ENCODE assay signal across 13 mouse cellular contexts in genomic region chr1:21967139-21967538, GRCm38 (mm10). TPM values are rescaled to one million over a fixed set of nuclear protein-coding genes. Genes with fewer than 3 reads are reported as not detected.
DNase-seq lines count a peak whose midpoint lies in the region; ATAC-seq and TF ChIP-seq lines count a peak whose summit lies in the region.
"Had no signal": no experiment of that assay in that cellular context is flagged by ENCODE, and none has a peak within 500 bp of the region (broad histone marks: within the 10 kb centered on the region; RNA-seq: fewer than 3 reads in every experiment).

No protein-coding gene starts in this region.

- DNase-seq in heart, adult 2 months, result no peak
- no peak for DNase-seq in heart, postnatal 10 days
- DNase-seq in lung, embryonic 14.5 days, result peak; percentile 76
- DNase-seq in lung, postnatal 10 days, result no peak
- DNase-seq in CH12.LX (ENCODE audit: extremely low read depth), result peak; percentile 12
- DNase-seq in naive thymus-derived CD4-positive, alpha-beta T cell, adult 2 months (ENCODE audit: low read depth), result peak; percentile 29
- DNase-seq in ovary, postnatal 10 days (ENCODE audit: low spot score), result no peak
- DNase-seq: adrenal gland, adult 8-10 months; kidney, postnatal 10 days; right cerebral cortex, postnatal 14 days; thymus, adult 2 months had no signal

- no peak overlapping the region for H3K27ac ChIP-seq in heart, adult 2 months
- no peak overlapping the region for H3K27ac ChIP-seq in lung, embryonic 14.5 days (ENCODE audit: low read depth)
- H3K27ac ChIP-seq in CH12.LX (ENCODE audit: insufficient read depth, low read depth), result no peak overlapping the region

- no peaks in the 10 kb centered on the region for H3K4me1 ChIP-seq in heart, adult 2 months (ENCODE audit: control insufficient read depth, insufficient read depth, low read length)
- H3K4me1 ChIP-seq in lung, embryonic 14.5 days (ENCODE audit: insufficient read depth), result no peaks in the 10 kb centered on the region
- peaks cover 0 to 24% of the 10 kb centered on the region in 2 experiments; a peak in 2 of 4 replicates for H3K4me1 ChIP-seq in CH12.LX (ENCODE audit: control insufficient read depth in 1 of 2, insufficient read depth in 2 of 2)

- no peak for ATAC-seq in lung, embryonic 14.5 days (ENCODE audit: insufficient read depth)
- ATAC-seq: inflammation-experienced regulatory T-cells, adult 6 months had no signal

- no peaks in the 10 kb centered on the region for H3K79me2 ChIP-seq in heart, adult 2 months (replicated peaks; ENCODE audit: control insufficient read depth, insufficient read depth, low read length)
- no peaks in the 10 kb centered on the region for H3K79me2 ChIP-seq in CH12.LX (replicated peaks; ENCODE audit: control insufficient read depth, extremely low read depth, insufficient read depth, poor library complexity, severe bottlenecking)

- in situ Hi-C loops in CH12.LX (cut with MboI; ENCODE audit: low pct_ligation_motif_present, low pct_unique_long_range_greater_than_20kb, low sequenced_read_pairs), result loop anchor here (25.0 kb wide), 2 partner anchors 295 to 355 kb away; no protein-coding TSS in a partner anchor

- dilution Hi-C loops in CH12.LX (cut with MboI; ENCODE audit: extremely low pct_ligation_motif_present, extremely low pct_unique_long_range_greater_than_20kb, low sequenced_read_pairs), result no loop called here

- no peaks in the 10 kb centered on the region for H3K36me3 ChIP-seq in heart, adult 2 months (ENCODE audit: control insufficient read depth, insufficient read depth, low read length)
- no peaks in the 10 kb centered on the region for H3K36me3 ChIP-seq in lung, embryonic 14.5 days (ENCODE audit: insufficient read depth)
- H3K36me3 ChIP-seq in CH12.LX (replicated peaks in 1 of 2; ENCODE audit: control insufficient read depth in 1 of 2, insufficient read depth in 1 of 2, low read length in 1 of 2), result no peaks in the 10 kb centered on the region
- H3K36me3 ChIP-seq: G1E had no signal

- H3K27me3 ChIP-seq in heart, adult 2 months (ENCODE audit: control insufficient read depth, insufficient read depth, low read length), result peaks cover under 1% of the 10 kb centered on the region; the same call in 1 of the 2 replicates
- H3K27me3 ChIP-seq in lung, embryonic 14.5 days (ENCODE audit: insufficient read depth, low read length), result no peaks in the 10 kb centered on the region
- no peaks in the 10 kb centered on the region for H3K27me3 ChIP-seq in CH12.LX (replicated peaks)

- no peak overlapping the region for H3K9ac ChIP-seq in heart, adult 2 months (ENCODE audit: low read depth, low read length)
- H3K9ac ChIP-seq in lung, embryonic 14.5 days, result no peak overlapping the region
- H3K9ac ChIP-seq in CH12.LX (ENCODE audit: insufficient read depth, low read depth), result no peak overlapping the region

- no peak overlapping the region for H3K4me2 ChIP-seq in lung, embryonic 14.5 days
- no peak overlapping the region for H3K4me2 ChIP-seq in CH12.LX (ENCODE audit: insufficient read depth, low read depth, poor library complexity, severe bottlenecking)

- no peak for TF ChIP-seq POLR2A in heart, adult 2 months (IDR thresholded peaks at IDR 0.05; ENCODE audit: insufficient read depth, low read depth, low read length)
- no peak for TF ChIP-seq POLR2A in CH12.LX (IDR thresholded peaks at IDR 0.05; ENCODE audit: low read depth, low read length)

- H3K4me3 ChIP-seq in heart, adult 2 months, result no peak overlapping the region
- no peak overlapping the region for H3K4me3 ChIP-seq in lung, embryonic 14.5 days (ENCODE audit: low read depth, low read length)
- H3K4me3 ChIP-seq in CH12.LX (replicated peaks in 1 of 3; ENCODE audit: low read depth in 2 of 3, low read length in 2 of 3, poor library complexity in 1 of 3), result no peak overlapping the region

- TF ChIP-seq CTCF in heart, adult 2 months (IDR thresholded peaks at IDR 0.05), result peak; percentile 64
- peak; percentile 45; the same call in 1 of the 2 replicates for TF ChIP-seq CTCF in lung, embryonic 14.5 days (IDR thresholded peaks at IDR 0.05; ENCODE audit: low read depth)
- TF ChIP-seq CTCF in CH12.LX (conservative IDR thresholded peaks at IDR 0.05 in 1 of 2, IDR thresholded peaks at IDR 0.05 in 1 of 2; ENCODE audit: low read depth in 2 of 2, low read length in 2 of 2), result peak in 1 of 2 experiments; percentile 69; a peak in 2 of 4 replicates

- peak; percentile 78 for TF ChIP-seq RAD21 in CH12.LX (IDR thresholded peaks at IDR 0.05; ENCODE audit: low read depth, low read length)

- TF ChIP-seq EP300 in heart, adult 2 months (IDR thresholded peaks at IDR 0.05; ENCODE audit: insufficient read depth, low read depth, low read length), result no peak
- no peak for TF ChIP-seq EP300 in CH12.LX (IDR thresholded peaks at IDR 0.05; ENCODE audit: low read length)

- H3K9me3 ChIP-seq in lung, embryonic 14.5 days (ENCODE audit: low read depth, low read length), result no peaks in the 10 kb centered on the region
- no peaks in the 10 kb centered on the region for H3K9me3 ChIP-seq in CH12.LX (replicated peaks; ENCODE audit: low read length)

- 36% methylated on average over 3 of the region's 3 CpGs for WGBS in heart, adult 2 months
- 39% methylated on average over 3 of the region's 3 CpGs for whole genome bisulfite sequencing in lung, embryonic 14.5 days

- intact Hi-C loops in heart, adult 2 months (cut with DNase I), result loop anchor here (2.0 to 10.0 kb wide), 2 partner anchors 148 to 554 kb away; no protein-coding TSS in a partner anchor
- intact Hi-C loops in heart, postnatal 10 days (cut with DNase I), result loop anchor here (2.0 to 10.0 kb wide), 5 partner anchors 132 to 556 kb away; no protein-coding TSS in a partner anchor

TF ChIP-seq in CH12.LX, 34 proteins besides CTCF, POLR2A, EP300 and RAD21:
- no peak for TF ChIP-seq TCF12 (IDR thresholded peaks at IDR 0.05; ENCODE audit: low read depth, low read length)
- TF ChIP-seq ELF1 (IDR thresholded peaks at IDR 0.05; ENCODE audit: low read depth, low read length), result no peak
- TF ChIP-seq ZNF384 (IDR thresholded peaks at IDR 0.05; ENCODE audit: low read depth, low read length), result no peak
- TF ChIP-seq SMC3 (IDR thresholded peaks at IDR 0.05; ENCODE audit: low read depth, low read length), result peak; percentile 71
- TF ChIP-seq BHLHE40 (IDR thresholded peaks at IDR 0.05; ENCODE audit: low read depth, low read length), result no peak
- TF ChIP-seq TBP (conservative IDR thresholded peaks at IDR 0.05; ENCODE audit: low read depth, low read length), result no peak
- TF ChIP-seq E2F4 (IDR thresholded peaks at IDR 0.05; ENCODE audit: insufficient replicate concordance, low read depth, low read length), result no peak
- TF ChIP-seq IRF4 (IDR thresholded peaks at IDR 0.05; ENCODE audit: low read depth, low read length), result no peak
- TF ChIP-seq GABPA (IDR thresholded peaks at IDR 0.05; ENCODE audit: insufficient replicate concordance, low read depth, low read length), result no peak
- TF ChIP-seq ZC3H11A (IDR thresholded peaks at IDR 0.05; ENCODE audit: low read depth, low read length), result peak; percentile 70

RNA-seq across cellular contexts. Expression of gene Kcnq5, which starts 5.4 kb away (rescaled TPM):
- 1 to 10 TPM; 2.5 to 2.6 TPM for total RNA-seq in heart, adult 2 months (2021)
- 0.15 and 0.20 TPM in 2 replicates for polyA plus RNA-seq in heart, adult 2 months (2012; rRNA removed)
- 1 to 10 TPM; 6.5 to 6.8 TPM for total RNA-seq in heart, postnatal 10 days (2021)
- 2.0 and 3.1 TPM in 2 replicates for polyA plus RNA-seq in lung, embryonic 14.5 days (2014; fragmentation: Nextera tagmentation; extraction: Ambion mirVana)
- total RNA-seq in CH12.LX (2012; rRNA removed) (7.6 and 8.2 TPM in 2 replicates), CH12.LX (2014; rRNA removed) (7.3 and 8.7 TPM in 2 replicates)
- polyA plus RNA-seq in CH12.LX (2012; ENCODE audit: insufficient read length, low read depth), result 5.5 and 6.5 TPM in 2 replicates
- polyA plus RNA-seq: G1E had no signal

Comparison
In these comparisons a context has a peak if more than half of its experiments do, and no peak if none do; other contexts are left out.
1. DNase-seq: peak in lung, embryonic 14.5 days (single experiment), CH12.LX (single experiment) and naive thymus-derived CD4-positive, alpha-beta T cell, adult 2 months (single experiment); none in heart, adult 2 months (0 of 2), heart, postnatal 10 days (0 of 2), lung, postnatal 10 days (single experiment) and ovary, postnatal 10 days (single experiment).